ENCODE assay signal across 15 mouse cellular contexts in genomic region chr14:121210318-121210717, GRCm38 (mm10).
"Had no signal": no experiment of that assay in that cellular context is flagged by ENCODE, and none has a peak within 500 bp of the region (broad histone marks: within the 10 kb centered on the region; RNA-seq: fewer than 3 reads in every experiment).

No protein-coding gene starts in this region.

- H3K27ac ChIP-seq: limb, embryonic 12.5 days; limb, embryonic 15.5 days; macrophage had no signal

- H3K4me3 ChIP-seq: limb, embryonic 12.5 days; limb, embryonic 15.5 days had no signal

- DNase-seq: kidney, adult 18-20 months; kidney, adult 9 months; kidney, postnatal 14 days; kidney, postnatal 4 days; layer of hippocampus, postnatal 36 days; left cerebral cortex, postnatal 4 days; lung, embryonic 14.5 days; midbrain, embryonic 14.5 days; thymus, adult 18-20 months; thymus, postnatal 36 days had no signal

- H3K9me3 ChIP-seq: limb, embryonic 12.5 days; limb, embryonic 15.5 days had no signal

- H3K4me2 ChIP-seq: limb, embryonic 12.5 days; limb, embryonic 15.5 days; lung, embryonic 14.5 days had no signal

- ATAC-seq: intestine, embryonic 16.5 days; lung, postnatal 0 days had no signal

- H3K9ac ChIP-seq: limb, embryonic 12.5 days; limb, embryonic 15.5 days; lung, embryonic 14.5 days had no signal

- H3K27me3 ChIP-seq: limb, embryonic 12.5 days; limb, embryonic 15.5 days had no signal
